Mouse (Mus musculus) hindbrain, embryonic 14.5 days (tissue): Measurements from ENCODE around the gene Cfh. TPM values are rescaled to one million over a fixed set of nuclear protein-coding genes. Genes with fewer than 3 reads are reported as not detected.

ENCODE experiments used
- ATAC-seq: fragments of 200-750 bp; cut with Nextera tagmentation; 2 replicates; pipeline ENCODE4 v1.8.0; 2017; ENCODE audit warnings: moderate number of reproducible peaks, mild to moderate bottlenecking, moderate TSS enrichment, moderate library complexity; ENCODE audit not compliant: low FRiP score
- DNase-seq: peaks from one replicate; pipeline ENCODE4 v3.0.0-alpha.2; 2015; ENCODE audit warnings: low spot score
- H3K27ac ChIP-seq: fragments of 300-500 bp; sonication (generic); 2 replicates; pipeline ENCODE4 v1.5.1; 2014; ENCODE audit warnings: mild to moderate bottlenecking, moderate library complexity
- H3K27me3 ChIP-seq: fragments of 300-500 bp; sonication (generic); 2 replicates; pipeline ENCODE4 v1.6.1; 2014; ENCODE audit warnings: mild to moderate bottlenecking, low read length, mixed read lengths; ENCODE audit not compliant: control insufficient read depth, insufficient read depth
- H3K36me3 ChIP-seq: fragments of 300-500 bp; sonication (generic); replicated peaks from 2 replicates; pipeline ENCODE4 v1.6.1; 2014; ENCODE audit not compliant: control insufficient read depth, insufficient read depth
- H3K4me1 ChIP-seq: fragments of 300-500 bp; sonication (generic); replicated peaks from 2 replicates; pipeline ENCODE4 v1.6.1; 2014; ENCODE audit warnings: antibody characterized with exemption, low read length, mixed read lengths; ENCODE audit not compliant: control insufficient read depth, insufficient read depth
- H3K4me2 ChIP-seq: fragments of 300-500 bp; sonication (generic); replicated peaks from 2 replicates; pipeline ENCODE4 v1.6.1; 2014; ENCODE audit warnings: mild to moderate bottlenecking, moderate library complexity
- H3K4me3 ChIP-seq: fragments of 300-500 bp; sonication (generic); replicated peaks from 2 replicates; pipeline ENCODE4 v1.5.1; 2014; ENCODE audit warnings: mild to moderate bottlenecking, low read length
- H3K9ac ChIP-seq: fragments of 300-500 bp; sonication (generic); 2 replicates; pipeline ENCODE4 v1.6.1; 2014
- H3K9me3 ChIP-seq: fragments of 300-500 bp; sonication (generic); 2 replicates; pipeline ENCODE4 v1.6.1; 2016; ENCODE audit warnings: low read length; ENCODE audit not compliant: control insufficient read depth
- polyA plus RNA-seq: library from polyadenylated mRNA; unstranded; fragments of >200 nt; fragmentation: Nextera tagmentation; extraction: Ambion mirVana; gene quantifications from 2 replicates; pipeline ENCODE4 v1.2.1, GENCODE M21; 2014

The Cfh gene
- polyA plus RNA-seq, 1 experiment from 2014 or later = 22.8 TPM

GRCm38 (mm10) chr1:140069471-140069870 is 114.1 kb downstream of the Cfh start:
- Histone ChIP-seq H3K36me3 (no peaks in the 10 kb centered on the region), H3K27me3 (no peaks in the 10 kb centered on the region), H3K27ac (no peak overlapping the region), H3K4me1 (no peaks in the 10 kb centered on the region), H3K9ac (no peak overlapping the region), H3K4me2 (no peak overlapping the region), H3K4me3 (no peak overlapping the region), H3K9me3 (no peaks in the 10 kb centered on the region)
- DNase-seq = no peak
- ATAC-seq = no peak

Other genes starting within 250 kb of the Cfh start
- gene Kcnt2, start 62.4 kb upstream of the Cfh start, polyA plus RNA-seq = 3.8 and 4.5 TPM in 2 replicates